Mouse (Mus musculus): ENCODE results near the gene Tpte.

The Tpte gene

GRCm38 (mm10) chr8:22382824-22383595, 99.8 kb downstream of the Tpte start:
- no peak for DNase-seq

GRCm38 (mm10) chr8:22385158-22385557, 101.9 kb downstream of the Tpte start:
- no peak for DNase-seq

DNA sequence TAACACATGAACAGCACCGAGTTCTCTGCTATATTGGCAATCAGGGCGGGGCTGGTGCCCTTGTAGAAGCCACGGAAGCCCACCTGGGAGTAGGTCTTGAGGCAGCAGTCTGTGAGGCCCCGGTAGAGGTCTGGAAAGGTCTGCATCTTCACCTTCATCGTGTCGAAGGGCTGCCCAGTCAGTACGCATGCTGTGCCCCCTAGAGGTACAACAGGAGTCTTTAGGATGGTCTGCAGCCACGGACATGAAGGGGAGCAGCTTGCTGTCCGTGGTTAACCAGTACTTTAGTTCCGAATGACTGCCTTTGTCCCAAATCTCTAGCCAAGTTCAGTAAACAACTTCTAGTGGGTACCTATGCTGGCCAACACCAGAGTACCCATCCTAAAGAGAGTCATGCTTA, 106.6 kb downstream of the Tpte start:
- DNase-seq, result no peak

GRCm38 (mm10) chr8:22390766-22391463, 107.7 kb downstream of the Tpte start:
- DNase-seq, result no peak

GRCm38 (mm10) chr8:22394471-22394870, 111.2 kb downstream of the Tpte start:
- no peak for DNase-seq

GRCm38 (mm10) chr8:22395256-22395655, 112.0 kb downstream of the Tpte start:
- no peak for DNase-seq

- DNase-seq, result no peak
Measured at GRCm38 (mm10) chr8:22397811-22398141, 114.5 kb downstream of the Tpte start.

DNA sequence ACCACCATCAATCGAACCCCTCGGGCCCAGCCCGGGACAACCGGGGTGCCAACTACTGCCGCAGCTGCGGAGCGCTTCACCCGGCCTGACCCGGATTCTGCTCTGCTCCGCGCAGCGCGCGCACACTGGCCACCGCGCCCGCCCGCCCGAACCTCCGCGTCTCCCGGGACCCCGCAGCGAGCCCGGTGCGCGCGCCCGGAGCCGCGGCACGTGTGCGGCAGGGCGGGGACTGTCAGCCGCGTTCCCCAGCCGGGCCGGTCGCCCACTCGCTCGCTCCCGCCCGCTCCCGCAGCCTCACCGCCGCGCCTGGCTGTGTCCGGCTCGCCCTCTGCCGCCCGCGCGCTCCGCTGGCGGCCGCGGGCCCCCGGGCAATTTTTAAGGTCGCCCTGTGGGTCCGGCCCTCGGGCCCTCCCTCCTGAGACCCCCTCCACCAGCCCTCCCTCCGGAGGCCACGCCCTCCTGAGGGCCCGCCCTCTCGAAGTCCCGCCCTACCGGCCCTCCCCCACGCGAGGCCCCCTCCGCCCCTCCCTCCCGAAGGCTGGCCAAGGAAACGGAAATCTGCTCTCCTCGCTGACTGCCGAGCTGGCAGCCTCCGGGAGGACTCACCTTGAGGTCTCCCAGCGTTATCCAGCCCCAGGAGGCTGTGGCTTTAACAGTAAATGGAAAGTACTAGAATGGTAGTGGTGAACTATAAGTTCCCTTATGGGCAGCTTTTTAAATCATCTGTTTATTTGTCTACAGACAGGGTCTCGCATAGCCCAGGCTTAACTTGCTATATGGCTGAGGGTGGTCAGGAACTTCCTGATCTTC, 115.1 kb downstream of the Tpte start, which contains the start of gene Slc25a15:
Slc25a15 (minus strand) TSS at position 456 of the 810 bp plus-strand sequence.
- DNase-seq, result peak; percentile 94

DNA sequence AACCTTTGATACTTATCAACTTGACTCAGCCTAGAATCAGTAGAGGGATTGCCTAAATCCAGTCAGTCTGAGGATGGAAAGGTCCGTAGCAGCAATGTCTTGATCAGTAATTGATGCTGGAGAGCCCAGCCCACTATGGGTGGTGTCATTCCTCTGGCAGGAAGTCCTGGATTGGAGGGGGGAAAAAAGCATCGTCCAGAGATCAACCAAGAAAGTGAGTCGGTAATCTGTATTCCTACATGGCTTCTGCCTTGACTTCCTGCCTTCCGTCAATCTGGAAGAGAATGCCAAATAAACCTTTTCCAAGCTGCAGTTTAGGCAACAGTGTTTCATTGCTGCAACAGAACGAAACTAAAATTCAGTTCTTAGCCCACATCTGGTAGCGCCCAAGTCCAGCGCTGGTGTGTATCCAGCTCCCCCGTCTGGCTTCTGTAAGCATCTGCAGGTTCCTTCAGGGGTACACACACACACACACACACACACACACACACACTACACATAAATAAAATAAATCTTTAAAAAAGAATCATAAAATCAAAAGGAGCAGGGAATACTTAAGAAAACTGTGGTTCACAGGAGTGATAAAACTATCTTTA, 116.1 kb downstream of the Tpte start:
- no peak for DNase-seq

- DNase-seq, result no peak
Measured at GRCm38 (mm10) chr8:22400593-22400992, 117.4 kb downstream of the Tpte start.

GRCm38 (mm10) chr8:22403235-22403634, 120.0 kb downstream of the Tpte start:
- DNase-seq, result no peak

- DNase-seq, result no peak
Measured at GRCm38 (mm10) chr8:22405733-22406132, 122.5 kb downstream of the Tpte start.

GRCm38 (mm10) chr8:22410688-22411281, 127.5 kb downstream of the Tpte start:
- no peak for DNase-seq

- DNase-seq, result peak; percentile 96
Measured at GRCm38 (mm10) chr8:22411282-22411702, 128.1 kb downstream of the Tpte start, which contains the start of gene Mrps31. TSS of gene Mrps31 (plus strand) at chr8:22411361.

DNA sequence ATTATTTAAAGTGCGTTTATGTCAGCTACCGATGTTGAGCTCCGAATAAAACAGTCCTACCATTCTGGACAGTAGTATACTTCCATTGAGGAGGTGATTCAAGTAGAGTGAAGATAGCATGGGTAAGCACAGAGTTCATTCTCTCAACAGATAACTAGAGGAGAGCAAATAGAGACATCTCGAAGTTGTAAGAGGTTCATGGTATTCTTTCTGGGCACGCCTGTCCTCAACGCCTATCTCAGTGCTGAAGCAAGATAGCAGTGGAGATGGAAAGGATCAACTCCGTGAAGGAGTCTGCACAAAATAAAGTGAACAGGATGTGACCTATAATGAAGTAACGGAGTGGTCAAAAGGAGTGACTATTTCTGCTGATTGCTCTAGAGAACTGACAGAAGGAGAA, 128.7 kb downstream of the Tpte start:
- no peak for DNase-seq

All from retina, postnatal 1 day (tissue).